Mouse (Mus musculus) leukemia stem cell, adult 10-12 weeks (primary cell): ENCODE measurements around the gene Ckb. TPM values are rescaled to one million over a fixed set of nuclear protein-coding genes. Genes with fewer than 3 reads are reported as not detected.

Experiments used
- polyA plus RNA-seq: library from polyadenylated mRNA; stranded (reverse); fragments of >175 nt; gene quantifications from 2 replicates; pipeline ENCODE4 v1.2.3, GENCODE M21; 2012; ENCODE audit warnings: low replicate concordance

The Ckb gene
- 18.2 and 37.1 TPM in 2 replicates for polyA plus RNA-seq

DNA sequence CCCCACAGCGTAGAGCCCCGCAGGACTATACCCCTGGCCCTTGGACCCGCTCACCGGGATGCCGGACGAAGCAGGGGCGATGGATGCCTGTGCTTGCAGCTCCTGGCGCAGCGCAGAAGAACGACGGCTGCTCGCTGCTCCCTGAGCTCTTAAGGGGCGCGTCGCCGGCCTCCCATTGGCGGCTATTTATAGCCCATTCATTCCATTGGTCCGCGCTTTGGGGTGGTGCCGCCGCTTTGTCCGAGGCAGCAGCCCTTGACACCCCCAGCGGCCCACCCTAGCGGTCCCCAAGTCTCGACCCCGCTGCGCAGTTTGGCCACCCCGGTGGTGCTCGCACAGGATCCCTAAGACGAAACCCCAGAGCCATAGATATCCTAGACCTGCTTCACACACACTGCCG, at the start of gene Ckb:
Ckb (minus strand) TSS at position 163 of the 400 bp plus-strand sequence.

DNA sequence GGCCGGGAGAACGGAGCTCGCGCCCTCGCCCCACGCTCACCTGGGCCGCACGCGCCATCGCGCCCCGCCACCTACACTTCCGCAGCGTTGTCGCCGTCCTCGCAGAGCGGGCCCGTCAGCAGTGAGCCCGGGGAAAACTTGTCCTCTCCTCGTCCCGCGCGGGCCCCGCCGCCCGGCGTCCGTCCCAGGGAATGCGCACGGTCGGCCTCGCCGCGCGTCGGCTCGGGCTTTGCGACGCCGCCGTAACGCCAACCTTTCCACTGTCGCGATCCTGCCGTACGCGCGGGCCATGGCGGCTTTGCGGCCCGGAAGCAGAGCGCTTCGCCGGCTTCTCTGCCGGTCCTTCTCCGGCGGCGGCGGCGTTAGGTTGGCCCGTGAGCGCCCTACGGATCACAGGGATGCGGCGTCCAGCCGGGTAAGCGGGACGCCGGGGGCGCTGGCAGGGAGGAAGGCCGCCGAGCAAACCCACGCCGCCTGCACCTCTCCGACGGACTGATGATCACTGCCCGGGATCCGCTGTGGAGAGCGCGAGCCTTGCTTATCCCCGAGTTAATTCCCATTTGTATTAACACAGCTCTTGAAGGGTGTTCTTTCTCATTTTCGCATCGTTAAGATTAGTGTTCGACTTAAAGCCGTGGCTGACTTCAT, 41.0 kb upstream of the Ckb start, which contains the start of the genes Bag5 and Apopt1:
Bag5 (minus strand) TSS at position 254 of the 648 bp plus-strand sequence.
Apopt1 (plus strand) TSS at position 258 of the 648 bp plus-strand sequence.

DNA sequence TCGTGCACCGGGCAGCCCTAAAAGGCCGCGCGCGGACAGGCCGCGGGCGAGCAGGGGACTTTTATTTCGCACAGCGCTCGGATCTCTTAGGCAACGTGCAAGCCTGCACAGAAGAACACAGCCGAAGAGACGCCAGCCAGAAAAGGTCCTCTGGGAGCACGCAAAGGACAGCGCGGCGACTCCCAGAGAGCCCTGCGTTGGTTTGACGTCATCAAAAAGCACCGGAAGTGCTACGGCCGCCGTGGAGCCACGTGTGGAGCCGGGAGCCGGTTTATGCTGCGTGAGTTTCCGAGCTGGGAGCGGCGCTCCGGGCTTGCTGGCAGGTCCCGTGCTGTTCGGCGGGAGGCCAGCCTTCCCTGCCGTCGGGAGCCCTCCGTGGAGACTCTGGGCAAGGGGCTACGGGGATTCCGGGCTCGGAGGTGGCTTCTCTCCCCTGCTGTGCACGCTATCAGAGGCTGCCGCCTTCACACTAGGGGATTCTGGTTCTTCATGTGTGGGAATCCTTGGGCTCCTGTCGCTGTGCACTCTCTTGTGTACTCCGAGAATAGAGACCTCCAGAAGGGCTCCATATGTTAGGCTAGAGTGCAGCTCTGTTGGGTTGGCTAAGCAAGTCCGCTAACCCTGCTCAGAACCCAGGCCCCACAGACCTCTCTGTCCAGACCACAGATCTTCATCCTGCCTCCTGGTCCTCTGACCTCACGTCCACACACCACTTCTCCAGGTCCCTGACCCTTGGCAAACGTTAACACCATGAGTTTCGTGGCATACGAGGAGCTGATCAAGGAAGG, 5.9 kb upstream of the Ckb start, which contains the start of gene Trmt61a:
Trmt61a (plus strand) TSS at position 224 of the 788 bp plus-strand sequence.

Other genes with a start within 250 kb of the Ckb start
- 45.6 and 87.7 TPM in 2 replicates for gene Tnfaip2, start 229.9 kb downstream of the Ckb start, polyA plus RNA-seq
- gene Gm266, start 186.5 kb downstream of the Ckb start, polyA plus RNA-seq = 0.48 TPM in 1 of 2 replicates, not detected in the other
- gene Eif5, start 134.3 kb downstream of the Ckb start, polyA plus RNA-seq = 81.1 and 94.2 TPM in 2 replicates
- gene Mark3, start 97.8 kb downstream of the Ckb start, polyA plus RNA-seq = 9.3 and 16.5 TPM in 2 replicates
- gene Trmt61a, start 5.8 kb upstream of the Ckb start, polyA plus RNA-seq = 27.1 and 40.3 TPM in 2 replicates
- gene Bag5, start 40.9 kb upstream of the Ckb start, polyA plus RNA-seq = 7.8 and 8.6 TPM in 2 replicates
- 81.0 and 98.3 TPM in 2 replicates for gene Apopt1, start 40.9 kb upstream of the Ckb start, polyA plus RNA-seq
- gene Klc1, start 86.5 kb upstream of the Ckb start, polyA plus RNA-seq = 35.1 and 44.2 TPM in 2 replicates
- 2.6 and 13.1 TPM in 2 replicates for gene Xrcc3, start 141.5 kb upstream of the Ckb start, polyA plus RNA-seq
- gene Zfyve21, start 141.8 kb upstream of the Ckb start, polyA plus RNA-seq = 5.0 and 5.1 TPM in 2 replicates
- gene Ppp1r13b, start 235.8 kb upstream of the Ckb start, polyA plus RNA-seq = 8.9 and 12.6 TPM in 2 replicates